Mouse (Mus musculus) embryonic facial prominence, embryonic 12.5 days (tissue): ENCODE measurements around the gene Wnt9a. TPM values are rescaled to one million over a fixed set of nuclear protein-coding genes. Genes with fewer than 3 reads are reported as not detected.
"Not testable (repeated sequence)": the region's sequence is repeated elsewhere in the genome, so short reads cannot be mapped to it uniquely, and the experiment has no call there.

Source experiments
- ATAC-seq: fragments of 200-750 bp; cut with Nextera tagmentation; 2 replicates; pipeline ENCODE4 v1.8.0; 2017; ENCODE audit not compliant: insufficient number of reproducible peaks, insufficient read depth, low FRiP score, low TSS enrichment
- H3K27ac ChIP-seq: fragments of 300-500 bp; sonication (generic); 2 replicates; pipeline ENCODE4 v1.5.1; 2016; ENCODE audit warnings: mild to moderate bottlenecking
- H3K27me3 ChIP-seq: fragments of 300-500 bp; sonication (generic); 2 replicates; pipeline ENCODE4 v1.6.1; 2016; ENCODE audit warnings: mild to moderate bottlenecking, moderate library complexity
- H3K36me3 ChIP-seq: fragments of 300-500 bp; sonication (generic); 2 replicates; pipeline ENCODE4 v1.6.1; 2016; ENCODE audit warnings: mild to moderate bottlenecking
- H3K4me1 ChIP-seq: fragments of 300-500 bp; sonication (generic); 2 replicates; pipeline ENCODE4 v1.6.1; 2016
- H3K4me2 ChIP-seq: fragments of 300-500 bp; sonication (generic); replicated peaks from 2 replicates; pipeline ENCODE4 v1.6.1; 2016; ENCODE audit warnings: mild to moderate bottlenecking, moderate library complexity
- H3K4me3 ChIP-seq: fragments of 300-500 bp; sonication (generic); 2 replicates; pipeline ENCODE4 v1.5.1; 2016; ENCODE audit warnings: mild to moderate bottlenecking
- H3K9ac ChIP-seq: fragments of 300-500 bp; sonication (generic); 2 replicates; pipeline ENCODE4 v1.6.1; 2016; ENCODE audit warnings: mild to moderate bottlenecking, moderate library complexity
- H3K9me3 ChIP-seq: fragments of 300-500 bp; sonication (generic); 2 replicates; pipeline ENCODE4 v1.6.1; 2016; ENCODE audit warnings: mild to moderate bottlenecking, moderate library complexity
- WGBS: fragments of 180-500 bp; shearing (Covaris S2); methylation state at CpG from one replicate; pipeline ENCODE4 v1.1.7; 2016; 5-methylcytosine and 5-hydroxymethylcytosine counted together
- polyA plus RNA-seq: library from polyadenylated mRNA; unstranded; fragments of >200 nt; fragmentation: Nextera tagmentation; extraction: Ambion mirVana; gene quantifications from 2 replicates; pipeline ENCODE4 v1.2.1, GENCODE M21; 2016

Gene Wnt9a
- polyA plus RNA-seq, 1 experiment from 2014 or later = 5.9 TPM

- Histone ChIP-seq H3K9me3 (no peaks in the 10 kb centered on the region), H3K4me3 (no peak overlapping the region), H3K27ac (no peak overlapping the region), H3K36me3 (no peaks in the 10 kb centered on the region), H3K4me2 (no peak overlapping the region), H3K4me1 (no peaks in the 10 kb centered on the region), H3K27me3 (peaks cover 56% of the 10 kb centered on the region), H3K9ac (no peak overlapping the region)
- no peak for ATAC-seq
- 61% methylated on average over 5 of the region's 5 CpGs for WGBS
Observed at GRCm38 (mm10) chr11:59282111-59282510, 24.6 kb upstream of the Wnt9a start.

GRCm38 (mm10) chr11:59282933-59283332 lies 23.8 kb upstream of the Wnt9a start:
- no peak for ATAC-seq
- H3K4me2 ChIP-seq = no peak overlapping the region
- H3K4me3 ChIP-seq = no peak overlapping the region
- no peaks in the 10 kb centered on the region for H3K9me3 ChIP-seq
- 75% methylated on average over 10 of the region's 10 CpGs for WGBS
- no peak overlapping the region for H3K27ac ChIP-seq
- no peak overlapping the region for H3K9ac ChIP-seq
- H3K27me3 ChIP-seq = peaks cover 65% of the 10 kb centered on the region
- H3K36me3 ChIP-seq = no peaks in the 10 kb centered on the region
- no peaks in the 10 kb centered on the region for H3K4me1 ChIP-seq

- H3K4me3 ChIP-seq = no peak overlapping the region
Observed at GRCm38 (mm10) chr11:59284146-59284545, 22.6 kb upstream of the Wnt9a start.

DNA sequence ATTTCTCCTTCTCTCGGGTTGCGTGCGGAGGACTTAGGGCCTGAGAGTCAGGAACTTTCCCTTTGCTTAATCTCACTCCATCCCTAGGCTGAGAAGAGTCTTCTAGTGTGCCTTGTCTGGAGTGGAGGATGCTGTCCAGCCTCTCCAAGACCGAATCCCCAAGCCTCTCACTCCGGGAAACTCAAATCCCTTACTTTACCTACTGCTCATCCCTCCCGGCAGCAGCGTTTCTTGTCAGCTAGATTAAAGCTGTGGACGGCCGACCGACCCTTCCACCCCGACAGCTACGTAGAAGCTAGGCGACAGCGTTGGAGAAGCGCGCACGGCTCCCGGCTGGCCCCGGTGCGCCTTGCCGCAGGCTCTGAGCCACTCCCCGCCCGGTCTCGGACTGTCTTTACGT lies 17.0 kb upstream of the Wnt9a start:
- H3K4me1 ChIP-seq = peaks cover 14% of the 10 kb centered on the region
- WGBS = under 1% methylated on average over 25 of the region's 25 CpGs
- H3K27me3 ChIP-seq = peaks cover 93% of the 10 kb centered on the region
- H3K27ac ChIP-seq = no peak overlapping the region
- H3K4me2 ChIP-seq = peak overlapping the region; percentile 58
- no peak for ATAC-seq
- H3K4me3 ChIP-seq = peak overlapping the region; percentile 38
- no peaks in the 10 kb centered on the region for H3K9me3 ChIP-seq
- H3K36me3 ChIP-seq = no peaks in the 10 kb centered on the region
- H3K9ac ChIP-seq = no peak overlapping the region

More at GRCm38 (mm10) chr11:59284146-59284545, 22.6 kb upstream of the Wnt9a start:
- H3K4me1 ChIP-seq = 0 out of 2 replicates have a peak, but pooled peaks cover 5% of the 10 kb centered on the region
- no peak overlapping the region for H3K27ac ChIP-seq
- H3K9me3 ChIP-seq = no peaks in the 10 kb centered on the region
- 21% methylated on average over 14 of the region's 14 CpGs for WGBS
- no peak overlapping the region for H3K9ac ChIP-seq
- H3K27me3 ChIP-seq = peaks cover 77% of the 10 kb centered on the region
- ATAC-seq = no peak
- no peak overlapping the region for H3K4me2 ChIP-seq
- no peaks in the 10 kb centered on the region for H3K36me3 ChIP-seq

- Histone ChIP-seq H3K4me2 (peak within 1 kb of the TSS; percentile 58), H3K36me3 (no peaks in the 10 kb centered on the region), H3K4me3 (peak within 1 kb of the TSS; percentile 38), H3K4me1 (peaks cover 14% of the 10 kb centered on the region), H3K27me3 (peaks cover 85% of the 10 kb centered on the region), H3K9ac (peak within 1 kb of the TSS; percentile 27; the same call in 1 of the 2 replicates), H3K27ac (no peak within 1 kb of the TSS), H3K9me3 (no peaks in the 10 kb centered on the region)
- WGBS = under 1% methylated on average over 41 of the region's 60 CpGs
- no peak for ATAC-seq
Observed at GRCm38 (mm10) chr11:59290702-59291303, 15.9 kb upstream of the Wnt9a start, which contains the start of gene Wnt3a. Gene Wnt3a, minus strand, starts transcription at chr11:59290752.

GRCm38 (mm10) chr11:59293616-59294015 lies 13.1 kb upstream of the Wnt9a start:
- Histone ChIP-seq H3K4me3 (no peak overlapping the region), H3K27me3 (peaks cover 78% of the 10 kb centered on the region), H3K27ac (no peak overlapping the region), H3K4me1 (peaks cover 14% of the 10 kb centered on the region), H3K4me2 (no peak overlapping the region), H3K9me3 (no peaks in the 10 kb centered on the region), H3K9ac (no peak overlapping the region; the same call in 1 of the 2 replicates), H3K36me3 (no peaks in the 10 kb centered on the region)
- WGBS = 25% methylated on average over 7 of the region's 7 CpGs
- ATAC-seq = no peak

- ATAC-seq = no peak
- Histone ChIP-seq H3K27ac (no peak overlapping the region), H3K9ac (no peak overlapping the region), H3K4me1 (no peaks in the 10 kb centered on the region), H3K4me3 (no peak overlapping the region), H3K36me3 (no peaks in the 10 kb centered on the region), H3K4me2 (no peak overlapping the region), H3K9me3 (no peaks in the 10 kb centered on the region), H3K27me3 (peaks cover 55% of the 10 kb centered on the region)
- WGBS = 18% methylated on average over 7 of the region's 7 CpGs
Observed at GRCm38 (mm10) chr11:59297941-59298340, 8.8 kb upstream of the Wnt9a start.

DNA sequence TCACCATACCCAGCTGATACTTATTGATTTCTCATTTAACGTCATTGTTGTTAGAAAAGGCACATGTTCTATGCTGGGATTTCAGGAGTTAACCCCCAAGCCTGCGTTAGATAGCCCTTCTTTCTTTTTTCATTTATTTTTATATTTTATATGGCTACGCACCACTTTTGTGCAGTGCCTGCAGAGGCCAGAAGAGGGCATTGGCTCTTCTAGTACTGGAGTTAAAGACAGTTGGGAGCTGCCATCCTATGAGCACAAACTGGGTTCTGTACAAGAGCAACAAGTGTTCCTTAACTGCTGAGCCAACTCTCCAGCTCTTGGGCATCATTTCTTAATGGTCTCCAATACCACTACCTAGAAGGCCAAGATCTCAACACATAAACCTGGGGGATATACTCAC lies 6.5 kb upstream of the Wnt9a start:
- Histone ChIP-seq H3K27me3 (peaks cover 64% of the 10 kb centered on the region), H3K9me3 (no peaks in the 10 kb centered on the region), H3K4me1 (peaks cover 5% of the 10 kb centered on the region; the same call in 1 of the 2 replicates), H3K27ac (no peak overlapping the region), H3K4me2 (no peak overlapping the region), H3K9ac (no peak overlapping the region), H3K4me3 (no peak overlapping the region), H3K36me3 (no peaks in the 10 kb centered on the region)
- ATAC-seq = no peak
- WGBS = 14% methylated on average over 3 of the region's 3 CpGs

GRCm38 (mm10) chr11:59301053-59301452 lies 5.7 kb upstream of the Wnt9a start:
- H3K27me3 ChIP-seq = peaks cover 69% of the 10 kb centered on the region
- not testable (repeated sequence) for ATAC-seq

GRCm38 (mm10) chr11:59302700-59303569 lies 3.8 kb upstream of the Wnt9a start:
- WGBS = 23% methylated on average over 5 of the region's 10 CpGs

More at GRCm38 (mm10) chr11:59301053-59301452, 5.7 kb upstream of the Wnt9a start:
- peaks cover 13% of the 10 kb centered on the region for H3K4me1 ChIP-seq
- 68% methylated on average over 2 of the region's 2 CpGs for WGBS
- H3K9ac ChIP-seq, H3K9me3 ChIP-seq, H3K4me2 ChIP-seq, H3K36me3 ChIP-seq, H3K27ac ChIP-seq, H3K4me3 ChIP-seq: not testable (repeated sequence)

DNA sequence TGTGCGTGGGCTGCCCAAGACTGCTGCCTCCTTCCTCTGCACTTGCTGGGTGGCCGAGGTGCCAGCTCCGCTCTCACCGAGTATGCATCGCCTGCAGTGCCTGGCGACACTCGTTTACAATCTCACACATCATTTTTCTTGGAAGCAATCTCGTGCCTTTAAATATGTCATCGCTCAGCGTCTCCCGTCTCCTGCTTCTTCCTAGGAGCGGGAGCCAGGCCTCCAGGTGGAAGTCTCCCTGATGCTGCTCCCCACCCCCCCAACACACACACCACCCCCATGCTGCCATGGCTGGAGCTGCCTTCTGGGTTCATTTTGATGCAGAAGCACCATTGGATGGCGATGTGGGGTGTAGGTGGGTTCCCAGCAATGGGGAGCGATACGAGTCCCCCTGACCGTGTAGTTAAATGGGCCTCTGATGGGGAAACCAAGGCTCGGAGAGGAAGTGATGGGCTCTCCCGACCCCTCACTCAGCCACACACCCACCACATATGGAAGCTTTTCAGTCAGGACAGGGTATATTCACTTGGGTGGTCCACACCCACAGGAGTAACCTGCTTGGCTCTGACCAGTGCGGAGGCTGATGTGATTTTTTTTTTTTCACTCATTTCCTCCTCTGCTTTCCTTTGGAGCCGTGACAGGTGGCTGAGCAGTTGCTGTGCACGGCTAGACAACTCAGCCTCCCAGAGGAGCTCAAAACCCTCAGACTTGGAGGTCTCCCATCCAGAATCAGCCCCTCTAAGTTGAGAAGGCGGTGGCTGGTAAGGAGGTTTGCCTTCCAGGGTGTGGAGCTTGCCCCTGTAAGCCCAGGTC lies 1.5 kb upstream of the Wnt9a start:
- H3K4me1 ChIP-seq = peaks cover 46% of the 10 kb centered on the region
- no peak overlapping the region for H3K27ac ChIP-seq
- H3K36me3 ChIP-seq = no peaks in the 10 kb centered on the region
- ATAC-seq = no peak
- H3K9me3 ChIP-seq = no peaks in the 10 kb centered on the region
- 39% methylated on average over 22 of the region's 22 CpGs for WGBS
- no peak overlapping the region for H3K9ac ChIP-seq
- peaks cover 55% of the 10 kb centered on the region for H3K27me3 ChIP-seq
- H3K4me3 ChIP-seq = no peak overlapping the region
- peak overlapping the region; percentile 93; the same call in 1 of the 2 replicates for H3K4me2 ChIP-seq

More at GRCm38 (mm10) chr11:59302700-59303569, 3.8 kb upstream of the Wnt9a start:
- Histone ChIP-seq H3K9me3 (no peaks in the 10 kb centered on the region), H3K4me2 (no peak overlapping the region), H3K27me3 (peaks cover 61% of the 10 kb centered on the region), H3K36me3 (no peaks in the 10 kb centered on the region), H3K4me1 (peaks cover 23% of the 10 kb centered on the region), H3K4me3 (no peak overlapping the region), H3K27ac (no peak overlapping the region), H3K9ac (no peak overlapping the region)
- no peak for ATAC-seq
